Mouse (Mus musculus): ENCODE data around the gene Klf16.

Klf16 gene

DNA sequence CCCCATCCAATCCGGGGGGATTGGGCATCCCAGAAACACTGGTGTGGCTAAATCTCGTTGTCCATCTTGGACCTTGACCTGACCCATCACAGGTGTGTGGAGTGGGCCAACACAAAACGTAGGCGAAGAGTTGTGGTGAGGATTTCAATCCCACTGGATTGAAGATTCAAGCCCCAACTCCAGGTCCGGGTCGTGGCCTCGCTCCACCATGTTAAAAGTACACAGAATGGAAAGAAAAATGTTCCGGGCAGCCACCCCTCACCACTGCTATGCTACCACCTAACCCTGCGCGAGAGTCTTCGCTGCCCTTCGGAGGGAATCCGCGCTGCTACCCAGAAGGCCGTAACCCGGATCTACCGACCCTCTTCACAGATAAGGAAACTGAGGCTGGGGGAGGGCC, 1.2 kb downstream of the Klf16 start:
- DNase-seq (ENCODE audit: low spot score in 2 of 2), result peak; percentile 51 to 58

GRCm38 (mm10) chr10:80574896-80575295, 2.2 kb downstream of the Klf16 start:
- peak in 1 of 2 experiments; percentile 63 for DNase-seq (ENCODE audit: low spot score in 2 of 2)

GRCm38 (mm10) chr10:80573944-80574343, 3.2 kb downstream of the Klf16 start:
- DNase-seq (ENCODE audit: low spot score in 2 of 2), result peak; percentile 72 to 78

GRCm38 (mm10) chr10:80572477-80572876, 4.6 kb downstream of the Klf16 start:
- DNase-seq (ENCODE audit: low spot score in 2 of 2), result peak in 1 of 2 experiments; percentile 34

GRCm38 (mm10) chr10:80570871-80571836, 6.0 kb downstream of the Klf16 start:
- peak in 1 of 2 experiments; percentile 60 for DNase-seq (ENCODE audit: low spot score in 2 of 2)

DNA sequence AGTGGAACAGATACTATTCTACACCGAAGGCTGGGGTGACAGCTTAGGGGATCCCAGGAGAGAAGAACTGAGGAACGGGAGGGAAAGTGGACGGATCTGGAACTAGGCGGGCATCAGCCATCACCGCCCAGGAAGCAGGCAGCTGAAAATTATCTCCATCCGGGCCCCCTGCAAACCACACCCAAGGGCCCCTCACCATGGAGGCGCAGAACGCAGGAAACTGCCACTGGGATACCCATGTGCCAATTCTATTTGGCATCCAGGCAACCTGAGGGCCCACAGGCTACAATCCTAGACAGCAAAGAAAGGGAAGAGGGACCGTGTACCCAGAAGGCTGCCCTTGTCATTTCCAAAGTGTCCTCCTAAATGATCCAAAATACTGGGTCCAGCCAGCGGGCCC, 6.7 kb downstream of the Klf16 start:
- no peak for DNase-seq (ENCODE audit: low spot score in 2 of 2)

DNA sequence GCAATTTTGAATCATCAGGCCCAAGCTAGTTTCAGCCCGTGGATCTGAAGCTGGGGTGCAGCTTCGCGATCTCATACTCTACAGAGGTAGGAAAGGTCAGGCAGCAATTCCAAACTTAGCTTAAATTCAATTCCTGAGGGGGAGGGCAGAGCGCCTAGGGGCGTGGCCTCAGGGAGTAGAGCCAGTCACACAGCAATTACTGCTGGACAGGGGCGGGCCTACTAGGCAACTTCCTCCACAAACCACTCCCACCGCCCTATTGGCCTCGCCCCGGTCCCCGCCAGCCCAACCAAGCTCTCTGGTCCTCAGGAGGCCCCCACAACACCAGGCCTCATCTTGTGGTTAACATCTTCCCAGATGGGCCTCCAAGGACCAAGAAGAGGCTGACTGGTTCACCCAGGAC, 7.5 kb downstream of the Klf16 start:
- DNase-seq (ENCODE audit: low spot score in 2 of 2), result peak; percentile 58 to 62

GRCm38 (mm10) chr10:80568876-80569275, 8.2 kb downstream of the Klf16 start:
- DNase-seq (ENCODE audit: low spot score in 2 of 2), result peak in 1 of 2 experiments; percentile 40

- DNase-seq (ENCODE audit: low spot score in 2 of 2), result peak; percentile 91 to 92
Measured at GRCm38 (mm10) chr10:80566375-80567092, 10.6 kb downstream of the Klf16 start.

- DNase-seq (ENCODE audit: low spot score in 2 of 2), result peak; percentile 94 to 95
Measured at GRCm38 (mm10) chr10:80561116-80561944, 15.8 kb downstream of the Klf16 start, which contains the start of gene Rexo1. TSS of gene Rexo1 (minus strand) at chr10:80561560.

GRCm38 (mm10) chr10:80560621-80561020, 16.5 kb downstream of the Klf16 start:
- no peak for DNase-seq (ENCODE audit: low spot score in 2 of 2)

GRCm38 (mm10) chr10:80559431-80559830, 17.7 kb downstream of the Klf16 start:
- DNase-seq (ENCODE audit: low spot score in 2 of 2), result no peak

DNA sequence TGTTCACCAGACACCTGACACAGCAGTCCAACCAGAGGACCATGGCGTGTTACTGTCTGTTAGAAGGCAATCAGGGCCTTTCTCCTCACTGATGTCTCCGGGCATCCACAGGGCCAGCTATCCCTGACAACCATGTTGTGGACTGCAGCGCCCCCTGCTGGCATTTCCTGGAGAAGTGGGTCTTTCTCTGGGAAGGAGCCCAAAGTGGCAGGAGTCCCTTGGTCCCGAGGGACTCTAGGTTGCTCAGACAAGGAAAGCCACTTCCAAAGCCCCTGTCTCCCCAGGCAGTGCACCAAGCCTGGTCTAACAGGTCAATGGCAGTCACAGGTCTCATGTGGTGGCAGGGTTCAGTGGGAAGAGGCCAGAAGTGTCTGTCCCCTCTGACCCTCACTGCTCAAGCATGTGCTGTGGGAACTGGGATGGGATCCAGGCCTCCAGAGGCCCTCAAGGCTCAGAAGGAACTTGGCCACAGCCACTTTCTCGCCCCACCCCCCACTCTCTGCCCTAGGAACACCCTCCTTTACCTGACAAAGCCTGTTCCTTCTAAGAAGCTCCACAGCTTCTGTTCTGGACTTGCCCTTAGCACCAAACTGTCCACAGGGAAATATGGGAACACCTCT, 19.7 kb downstream of the Klf16 start:
- peak in 1 of 2 experiments; percentile 80 for DNase-seq (ENCODE audit: low spot score in 2 of 2)

DNA sequence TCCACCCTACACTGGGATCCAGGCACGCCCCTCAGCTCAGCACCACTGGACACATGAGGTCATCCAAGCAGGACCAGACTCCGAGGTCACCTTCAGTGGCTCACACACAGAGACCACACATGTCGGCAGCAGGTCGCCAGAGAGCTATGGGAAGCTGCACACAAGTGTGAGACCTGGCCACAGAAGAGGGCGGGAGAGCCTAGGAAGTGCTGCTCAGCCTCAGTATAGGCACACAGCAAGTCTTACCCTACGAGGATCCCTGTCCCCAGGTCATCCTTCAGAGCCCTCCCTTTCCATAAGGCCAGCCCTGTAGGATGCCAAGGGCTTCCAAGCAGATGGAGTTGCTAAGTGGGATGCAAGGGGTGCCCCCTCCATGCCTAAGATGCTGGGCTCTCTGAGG, 23.1 kb downstream of the Klf16 start:
- no peak for DNase-seq (ENCODE audit: low spot score in 2 of 2)

- DNase-seq (ENCODE audit: low spot score in 2 of 2), result no peak
Measured at GRCm38 (mm10) chr10:80553575-80553974, 23.5 kb downstream of the Klf16 start.

- no peak for DNase-seq (ENCODE audit: low spot score in 2 of 2)
Measured at GRCm38 (mm10) chr10:80552364-80552763, 24.8 kb downstream of the Klf16 start.

DNA sequence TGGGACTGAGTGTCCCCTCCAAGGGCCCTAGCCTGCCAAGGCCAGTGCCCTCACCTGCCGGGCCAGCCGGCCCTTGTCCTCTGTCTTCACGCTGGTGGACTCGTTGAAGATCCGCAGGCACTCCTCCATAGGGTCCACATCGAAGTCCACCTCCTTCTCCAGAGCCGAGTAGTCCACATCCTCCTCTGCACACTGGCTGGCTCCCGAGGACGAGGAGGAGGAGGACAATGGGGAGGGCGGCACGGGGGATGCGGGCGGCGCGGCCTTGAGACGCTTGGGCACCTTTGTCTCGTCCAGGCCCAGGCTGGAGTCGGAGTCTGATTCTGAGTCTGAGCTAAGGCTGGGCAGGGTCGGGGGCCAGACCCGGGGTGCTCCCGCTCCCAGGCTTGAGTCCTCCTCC, 27.8 kb downstream of the Klf16 start:
- DNase-seq (ENCODE audit: low spot score in 2 of 2), result no peak

- peak in 1 of 2 experiments; percentile 73 for DNase-seq (ENCODE audit: low spot score in 2 of 2)
Measured at GRCm38 (mm10) chr10:80548428-80549006, 28.6 kb downstream of the Klf16 start.

DNA sequence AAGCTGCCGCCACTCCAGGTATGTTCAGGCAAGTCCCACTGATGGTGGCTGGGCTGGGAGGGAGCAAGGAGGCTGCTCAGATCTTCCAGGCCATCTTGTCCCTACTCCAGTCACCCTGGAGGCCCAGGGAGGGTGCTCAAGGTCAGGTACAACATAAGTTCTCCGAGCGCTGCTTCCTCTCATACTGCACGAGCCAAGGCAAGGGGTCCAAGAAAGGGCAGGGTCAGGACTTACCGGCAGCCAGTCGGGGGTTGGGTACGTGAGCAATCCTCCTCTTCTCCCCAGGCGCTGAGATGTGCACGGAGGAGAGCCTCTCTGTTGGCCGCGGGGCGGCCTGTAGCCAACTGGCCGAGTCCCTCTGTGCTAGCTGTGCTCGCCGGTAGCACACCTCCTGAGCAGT, 29.6 kb downstream of the Klf16 start:
- no peak for DNase-seq (ENCODE audit: low spot score in 2 of 2)

GRCm38 (mm10) chr10:80546945-80547344, 30.2 kb downstream of the Klf16 start:
- no peak for DNase-seq (ENCODE audit: low spot score in 2 of 2)

- no peak for DNase-seq (ENCODE audit: low spot score in 2 of 2)
Measured at GRCm38 (mm10) chr10:80545590-80545989, 31.5 kb downstream of the Klf16 start.

All from right cerebral cortex, postnatal 10 days (tissue).